Mouse (Mus musculus): ENCODE measurements around the gene Gm10282.

DNA sequence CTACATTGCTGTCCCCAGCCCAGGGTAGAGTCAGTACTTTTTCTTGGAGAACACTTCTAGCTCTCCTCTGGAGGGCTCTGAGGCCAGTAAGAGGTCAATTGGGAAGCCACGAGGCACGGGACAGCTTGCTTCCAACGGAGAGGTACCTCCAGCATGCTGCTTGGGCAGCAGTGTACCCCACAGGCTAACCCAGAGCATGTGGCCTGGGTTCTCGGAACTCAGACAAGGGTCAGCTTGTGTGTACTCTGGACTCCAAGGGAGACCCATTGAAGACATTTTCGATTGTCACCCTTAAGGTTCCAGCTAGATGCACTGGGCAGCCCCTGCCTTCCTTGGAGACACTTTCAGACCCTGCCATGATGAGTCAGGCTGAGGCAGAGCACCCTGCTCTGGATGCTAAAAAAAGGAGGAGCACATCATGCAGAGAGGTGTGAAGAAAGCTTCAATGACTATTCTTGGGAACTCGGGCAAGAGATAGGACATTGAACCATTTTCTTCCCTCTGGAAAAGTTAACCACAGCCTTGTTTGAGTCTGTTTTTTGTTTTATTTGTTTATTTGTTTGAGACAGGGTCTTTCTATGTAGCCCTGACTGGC is 18.2 kb upstream of the Gm10282 start:
- no peak for TF ChIP-seq POLR2A (IDR thresholded peaks at IDR 0.05; ENCODE audit: low read depth, low read length)
- no peak for TF ChIP-seq CTCF (IDR thresholded peaks at IDR 0.05; ENCODE audit: extremely low read depth, insufficient read length, insufficient replicate concordance, low read depth, low read length)
